Mouse (Mus musculus) embryonic facial prominence, embryonic 12.5 days (tissue): ENCODE measurements at regions not wholly inside any gene's neighbourhood (a gene's known extent, or its start where the extent isn't known, plus 50 kb on each side); places are given as distances from the start of the nearest gene placed in this dataset.
"Not testable (repeated sequence)": the region's sequence is repeated elsewhere in the genome, so short reads cannot be mapped to it uniquely, and the experiment has no call there.

ENCODE experiments used
- ATAC-seq: fragments of 200-750 bp; cut with Nextera tagmentation; 2 replicates; pipeline ENCODE4 v1.8.0; 2017; ENCODE audit not compliant: insufficient number of reproducible peaks, insufficient read depth, low FRiP score, low TSS enrichment
- H3K27ac ChIP-seq: fragments of 300-500 bp; sonication (generic); 2 replicates; pipeline ENCODE4 v1.5.1; 2016; ENCODE audit warnings: mild to moderate bottlenecking
- H3K27me3 ChIP-seq: fragments of 300-500 bp; sonication (generic); 2 replicates; pipeline ENCODE4 v1.6.1; 2016; ENCODE audit warnings: mild to moderate bottlenecking, moderate library complexity
- H3K36me3 ChIP-seq: fragments of 300-500 bp; sonication (generic); 2 replicates; pipeline ENCODE4 v1.6.1; 2016; ENCODE audit warnings: mild to moderate bottlenecking
- H3K4me1 ChIP-seq: fragments of 300-500 bp; sonication (generic); 2 replicates; pipeline ENCODE4 v1.6.1; 2016
- H3K4me2 ChIP-seq: fragments of 300-500 bp; sonication (generic); replicated peaks from 2 replicates; pipeline ENCODE4 v1.6.1; 2016; ENCODE audit warnings: mild to moderate bottlenecking, moderate library complexity
- H3K4me3 ChIP-seq: fragments of 300-500 bp; sonication (generic); 2 replicates; pipeline ENCODE4 v1.5.1; 2016; ENCODE audit warnings: mild to moderate bottlenecking
- H3K9ac ChIP-seq: fragments of 300-500 bp; sonication (generic); 2 replicates; pipeline ENCODE4 v1.6.1; 2016; ENCODE audit warnings: mild to moderate bottlenecking, moderate library complexity
- H3K9me3 ChIP-seq: fragments of 300-500 bp; sonication (generic); 2 replicates; pipeline ENCODE4 v1.6.1; 2016; ENCODE audit warnings: mild to moderate bottlenecking, moderate library complexity
- WGBS: fragments of 180-500 bp; shearing (Covaris S2); methylation state at CpG from one replicate; pipeline ENCODE4 v1.1.7; 2016; 5-methylcytosine and 5-hydroxymethylcytosine counted together

- Histone ChIP-seq H3K4me1 (no peaks in the 10 kb centered on the region), H3K27ac (no peak overlapping the region), H3K27me3 (no peaks in the 10 kb centered on the region), H3K4me3 (no peak overlapping the region), H3K36me3 (no peaks in the 10 kb centered on the region), H3K4me2 (no peak overlapping the region), H3K9ac (no peak overlapping the region), H3K9me3 (0 out of 2 replicates have a peak, but pooled peaks cover 2% of the 10 kb centered on the region)
- no peak for ATAC-seq
- 56% methylated on average over 3 of the region's 3 CpGs for WGBS
Measured at GRCm38 (mm10) chr10:3192291-3192690, 75.3 kb downstream of the H60c start.

- H3K27ac ChIP-seq: no peak overlapping the region
- 0 out of 2 replicates have a peak, but pooled peaks cover 2% of the 10 kb centered on the region for H3K9me3 ChIP-seq
- no peaks in the 10 kb centered on the region for H3K4me1 ChIP-seq
- H3K9ac ChIP-seq: no peak overlapping the region
- H3K4me3 ChIP-seq: no peak overlapping the region
- no peaks in the 10 kb centered on the region for H3K27me3 ChIP-seq
- no peaks in the 10 kb centered on the region for H3K36me3 ChIP-seq
- ATAC-seq: no peak
- H3K4me2 ChIP-seq: no peak overlapping the region
- 81% methylated on average over 4 of the region's 4 CpGs for WGBS
Measured at GRCm38 (mm10) chr10:3188361-3188760, 79.2 kb downstream of the H60c start.

- H3K9me3 ChIP-seq: no peaks in the 10 kb centered on the region; the same call in none of the 2 replicates
- H3K27ac ChIP-seq: no peak overlapping the region
- no peak for ATAC-seq
- no peak overlapping the region for H3K4me3 ChIP-seq
- no peak overlapping the region for H3K9ac ChIP-seq
- no peak overlapping the region for H3K4me2 ChIP-seq
- no peaks in the 10 kb centered on the region for H3K4me1 ChIP-seq
- no peaks in the 10 kb centered on the region for H3K36me3 ChIP-seq
- no peaks in the 10 kb centered on the region for H3K27me3 ChIP-seq
Measured at GRCm38 (mm10) chr10:3180103-3180502, 87.5 kb downstream of the H60c start.

DNA sequence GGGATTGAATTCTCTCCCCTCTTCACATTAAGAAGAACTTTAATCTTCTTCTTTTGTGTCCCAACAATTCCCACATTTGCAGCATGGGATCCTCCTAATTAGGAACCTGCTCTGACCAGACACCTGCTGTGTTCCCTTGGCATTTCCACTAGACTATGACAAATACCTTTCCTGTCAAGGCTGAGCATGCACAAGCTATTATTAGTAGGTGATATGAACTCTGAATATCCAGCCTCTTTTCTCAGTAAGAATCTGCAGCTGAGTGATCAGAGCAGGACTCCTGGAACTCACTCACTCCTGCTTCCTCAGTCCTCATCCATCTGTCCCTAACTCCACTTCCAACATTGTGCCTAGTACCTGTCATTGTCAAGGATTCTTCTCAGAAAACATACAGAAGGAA lies 94.0 kb downstream of the H60c start:
- Histone ChIP-seq H3K4me3 (no peak overlapping the region), H3K27me3 (no peaks in the 10 kb centered on the region), H3K27ac (no peak overlapping the region), H3K9me3 (peaks cover 4% of the 10 kb centered on the region), H3K9ac (no peak overlapping the region), H3K4me1 (no peaks in the 10 kb centered on the region), H3K36me3 (no peaks in the 10 kb centered on the region), H3K4me2 (no peak overlapping the region)
- ATAC-seq: no peak

DNA sequence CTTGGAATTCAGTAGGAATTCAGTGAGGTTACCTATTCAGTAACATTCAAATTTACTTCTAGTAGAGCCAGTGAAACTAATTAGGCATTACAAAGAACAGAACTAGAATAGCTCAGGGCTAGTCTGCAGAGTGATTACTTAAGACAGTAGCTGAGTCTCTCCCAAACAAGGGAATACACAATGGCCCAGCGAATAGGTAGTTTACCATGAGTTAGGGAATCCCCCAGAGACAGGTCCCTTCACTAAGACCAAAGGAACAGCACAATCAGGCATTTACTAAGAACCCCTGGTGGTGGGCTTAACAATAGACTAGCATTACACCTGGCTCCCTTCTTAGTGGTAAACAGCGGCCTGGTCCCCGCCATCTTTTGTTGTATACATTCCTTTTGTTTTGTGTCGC lies 94.6 kb downstream of the H60c start:
- not testable (repeated sequence) for H3K9me3 ChIP-seq, H3K36me3 ChIP-seq, H3K4me3 ChIP-seq, H3K9ac ChIP-seq, H3K27me3 ChIP-seq, H3K4me2 ChIP-seq, ATAC-seq, H3K27ac ChIP-seq, H3K4me1 ChIP-seq
- 51% methylated on average over 4 of the region's 4 CpGs for WGBS

DNA sequence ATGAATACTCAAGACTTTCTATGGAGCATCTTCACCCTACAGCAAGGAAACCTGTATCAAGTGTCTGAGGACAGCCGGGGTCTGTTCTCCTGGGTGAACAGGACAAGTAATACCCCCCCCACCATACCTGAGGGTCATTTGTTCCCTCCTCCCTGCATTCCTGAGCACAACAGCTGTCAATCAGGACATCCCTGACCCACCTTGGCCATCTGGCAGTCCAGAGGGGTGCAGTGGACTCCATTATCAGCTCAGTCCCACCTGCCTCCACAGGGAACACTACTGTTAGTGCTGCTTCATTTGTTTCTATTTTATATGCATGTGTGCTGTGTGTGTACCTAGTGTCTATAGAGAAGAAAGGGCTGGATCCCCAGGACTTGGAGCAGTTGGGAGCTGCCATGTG lies 95.3 kb downstream of the H60c start:
- ATAC-seq: no peak
- H3K27me3 ChIP-seq: no peaks in the 10 kb centered on the region
- no peak overlapping the region for H3K27ac ChIP-seq
- H3K4me1 ChIP-seq: no peaks in the 10 kb centered on the region
- no peak overlapping the region for H3K9ac ChIP-seq
- H3K4me3 ChIP-seq: no peak overlapping the region
- H3K4me2 ChIP-seq: no peak overlapping the region
- peaks cover 4% of the 10 kb centered on the region for H3K9me3 ChIP-seq
- H3K36me3 ChIP-seq: no peaks in the 10 kb centered on the region
- WGBS: 96% methylated on average over 1 of the region's 1 CpGs

- 95% methylated on average over 5 of the region's 5 CpGs for WGBS
- no peaks in the 10 kb centered on the region for H3K36me3 ChIP-seq
- H3K4me2 ChIP-seq: no peak overlapping the region
- no peak overlapping the region for H3K4me3 ChIP-seq
- peaks cover 4% of the 10 kb centered on the region for H3K9me3 ChIP-seq
- H3K4me1 ChIP-seq: no peaks in the 10 kb centered on the region
- H3K27ac ChIP-seq: no peak overlapping the region
- ATAC-seq: no peak
- H3K9ac ChIP-seq: no peak overlapping the region
- no peaks in the 10 kb centered on the region for H3K27me3 ChIP-seq
Measured at GRCm38 (mm10) chr10:3171366-3171765, 96.2 kb downstream of the H60c start.

DNA sequence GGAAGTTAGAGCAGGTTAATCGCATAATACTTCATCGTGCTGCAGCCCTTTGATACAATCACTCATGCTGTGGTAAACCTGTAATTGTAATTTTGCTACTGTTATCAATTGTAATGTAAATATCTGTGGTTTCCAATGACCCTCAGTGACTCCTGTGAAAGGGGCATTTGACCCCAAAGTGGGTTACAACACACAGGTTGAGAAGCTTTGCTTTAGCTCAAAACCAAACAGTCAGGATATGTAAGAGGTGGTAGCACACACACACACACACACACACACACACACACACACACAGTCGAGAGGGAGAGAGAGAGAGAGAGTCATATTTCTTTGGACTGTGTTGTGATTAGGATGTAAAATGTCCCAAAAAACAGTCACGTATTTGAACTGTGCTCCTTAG lies 112.0 kb downstream of the H60c start:
- no peak for ATAC-seq
- Histone ChIP-seq H3K9ac (no peak overlapping the region), H3K9me3 (peaks cover 8% of the 10 kb centered on the region; the same call in 1 of the 2 replicates), H3K36me3 (no peaks in the 10 kb centered on the region), H3K4me2 (no peak overlapping the region), H3K27me3 (no peaks in the 10 kb centered on the region), H3K4me3 (no peak overlapping the region), H3K4me1 (no peaks in the 10 kb centered on the region), H3K27ac (no peak overlapping the region)
- WGBS: 84% methylated on average over 4 of the region's 4 CpGs

- Histone ChIP-seq H3K4me1 (no peaks in the 10 kb centered on the region), H3K27me3 (no peaks in the 10 kb centered on the region), H3K27ac (no peak overlapping the region), H3K9ac (no peak overlapping the region), H3K9me3 (peaks cover 7% of the 10 kb centered on the region; the same call in 1 of the 2 replicates), H3K4me2 (no peak overlapping the region), H3K36me3 (no peaks in the 10 kb centered on the region), H3K4me3 (no peak overlapping the region)
- WGBS: 87% methylated on average over 4 of the region's 4 CpGs
- ATAC-seq: no peak
Measured at GRCm38 (mm10) chr10:3148171-3148570, 119.4 kb downstream of the H60c start.

- 89% methylated on average over 4 of the region's 4 CpGs for WGBS
- Histone ChIP-seq H3K4me2 (no peak overlapping the region), H3K4me3 (no peak overlapping the region), H3K27ac (no peak overlapping the region), H3K4me1 (no peaks in the 10 kb centered on the region), H3K9ac (no peak overlapping the region), H3K27me3 (no peaks in the 10 kb centered on the region), H3K9me3 (peaks cover 18% of the 10 kb centered on the region), H3K36me3 (no peaks in the 10 kb centered on the region)
- no peak for ATAC-seq
Measured at GRCm38 (mm10) chr10:3139306-3139705, 128.3 kb downstream of the H60c start.

- no peak overlapping the region for H3K4me3 ChIP-seq
- H3K9me3 ChIP-seq: peaks cover 55% of the 10 kb centered on the region
- H3K27me3 ChIP-seq: no peaks in the 10 kb centered on the region
- 71% methylated on average over 1 of the region's 1 CpGs for WGBS
- no peaks in the 10 kb centered on the region for H3K36me3 ChIP-seq
- no peaks in the 10 kb centered on the region for H3K4me1 ChIP-seq
- H3K27ac ChIP-seq: no peak overlapping the region
- no peak overlapping the region for H3K9ac ChIP-seq
- H3K4me2 ChIP-seq: no peak overlapping the region
- no peak for ATAC-seq
Measured at GRCm38 (mm10) chr10:3127491-3127890, 140.1 kb downstream of the H60c start.

DNA sequence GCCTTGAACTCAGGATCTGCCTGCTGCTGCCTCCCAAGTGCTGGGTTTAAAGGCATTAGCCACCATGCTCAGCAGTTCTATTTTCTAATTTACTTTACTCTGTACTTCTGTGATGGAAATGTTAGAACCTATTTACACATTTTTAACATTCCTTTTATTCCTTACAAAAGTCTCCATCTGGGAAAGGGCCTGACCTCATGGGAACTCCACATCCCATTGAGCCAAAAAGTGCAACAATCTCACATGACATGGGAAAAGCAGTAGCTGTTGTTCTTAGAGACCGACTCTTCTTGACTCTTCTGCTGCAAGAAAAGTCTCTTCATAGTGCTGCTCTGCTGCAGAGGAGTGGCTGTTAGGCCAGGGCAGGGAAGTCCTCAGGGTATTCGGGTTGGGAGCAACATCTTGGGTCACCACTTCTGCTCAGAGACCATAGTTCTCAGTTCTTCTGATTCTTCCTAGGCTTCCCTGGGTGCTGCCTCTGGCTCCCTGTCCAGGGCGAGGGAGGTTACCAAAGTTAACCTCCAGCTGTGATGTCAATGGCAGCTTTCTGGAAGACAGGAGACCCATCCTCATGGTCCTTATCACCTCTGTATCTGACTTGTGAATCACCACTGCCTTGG lies 150.0 kb downstream of the H60c start:
- 90% methylated on average over 3 of the region's 3 CpGs for WGBS

DNA sequence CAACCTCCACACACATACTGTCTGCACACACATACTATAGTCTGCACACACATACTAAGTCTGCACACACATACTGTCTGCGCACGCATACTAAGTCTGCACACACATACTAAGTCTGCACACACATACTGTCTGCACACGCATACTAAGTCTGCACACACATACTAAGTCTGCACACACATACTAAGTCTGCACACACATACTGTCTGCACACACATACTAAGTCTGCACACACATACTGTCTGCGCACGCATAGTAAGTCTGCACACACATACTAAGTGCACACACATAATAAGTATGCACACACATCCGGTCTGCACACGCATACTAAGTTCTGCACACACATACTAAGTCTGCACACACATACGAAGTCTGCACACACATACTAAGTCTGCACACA lies 153.2 kb downstream of the H60c start:
- not testable (repeated sequence) for H3K27me3 ChIP-seq, ATAC-seq, H3K36me3 ChIP-seq, H3K4me1 ChIP-seq, H3K4me3 ChIP-seq, H3K27ac ChIP-seq, H3K9ac ChIP-seq, H3K4me2 ChIP-seq
- peaks cover 54% of the 10 kb centered on the region for H3K9me3 ChIP-seq
- 92% methylated on average over 3 of the region's 8 CpGs for WGBS

More for the DNA sequence above, 150.0 kb downstream of the H60c start:
- H3K4me1 ChIP-seq: no peaks in the 10 kb centered on the region
- no peak overlapping the region for H3K27ac ChIP-seq
- no peaks in the 10 kb centered on the region for H3K27me3 ChIP-seq
- peaks cover 77% of the 10 kb centered on the region for H3K9me3 ChIP-seq
- no peaks in the 10 kb centered on the region for H3K36me3 ChIP-seq
- H3K4me2 ChIP-seq: no peak overlapping the region
- no peak overlapping the region for H3K4me3 ChIP-seq
- no peak for ATAC-seq
- H3K9ac ChIP-seq: no peak overlapping the region
